Mouse (Mus musculus) stomach, postnatal 0 days (tissue): ENCODE data around the gene Ssmem1. TPM values are rescaled to one million over a fixed set of nuclear protein-coding genes. Genes with fewer than 3 reads are reported as not detected.

ENCODE experiments used
- ATAC-seq: fragments of 200-750 bp; cut with Nextera tagmentation; 2 replicates; pipeline ENCODE4 v1.8.0; 2017; ENCODE audit not compliant: low FRiP score, low TSS enrichment
- DNase-seq: peaks from one replicate; pipeline ENCODE4 v3.0.0-alpha.2; 2016; ENCODE audit warnings: low spot score
- H3K27ac ChIP-seq: fragments of 300-500 bp; sonication (generic); replicated peaks from 2 replicates; pipeline ENCODE4 v1.5.1; 2014; ENCODE audit warnings: mild to moderate bottlenecking, control low read depth
- H3K27me3 ChIP-seq: fragments of 300-500 bp; sonication (generic); 2 replicates; pipeline ENCODE4 v1.6.1; 2014; ENCODE audit warnings: low read length; ENCODE audit not compliant: control insufficient read depth, insufficient read depth
- H3K36me3 ChIP-seq: fragments of 300-500 bp; sonication (generic); 2 replicates; pipeline ENCODE4 v1.6.1; 2014; ENCODE audit warnings: low read length, mixed read lengths; ENCODE audit not compliant: control insufficient read depth, insufficient read depth
- H3K4me1 ChIP-seq: fragments of 300-500 bp; sonication (generic); replicated peaks from 2 replicates; pipeline ENCODE4 v1.6.1; 2014; ENCODE audit warnings: antibody characterized with exemption; ENCODE audit not compliant: control insufficient read depth, insufficient read depth
- H3K4me2 ChIP-seq: fragments of 300-500 bp; sonication (generic); replicated peaks from 2 replicates; pipeline ENCODE4 v1.6.1; 2014; ENCODE audit warnings: low read depth, mild to moderate bottlenecking, control low read depth, moderate library complexity
- H3K4me3 ChIP-seq: fragments of 300-500 bp; sonication (generic); 2 replicates; pipeline ENCODE4 v1.5.1; 2014; ENCODE audit warnings: low read depth, low read length, control low read depth
- H3K9ac ChIP-seq: fragments of 300-500 bp; sonication (generic); 2 replicates; pipeline ENCODE4 v1.6.1; 2014; ENCODE audit warnings: mild to moderate bottlenecking, low read length, control low read depth, mixed read lengths
- H3K9me3 ChIP-seq: fragments of 300-500 bp; sonication (generic); 2 replicates; pipeline ENCODE4 v1.6.1; 2016; ENCODE audit warnings: low read length; ENCODE audit not compliant: control insufficient read depth
- CTCF ChIP-seq: IDR thresholded peaks from 2 replicates; pipeline ENCODE4 v1.5.1; 2016; ENCODE audit warnings: antibody characterized with exemption, low read depth, mild to moderate bottlenecking, moderate library complexity
- EP300 ChIP-seq: optimal IDR thresholded peaks from 2 replicates; pipeline ENCODE3; 2016; ENCODE audit warnings: antibody characterized with exemption
- WGBS: fragments of 180-500 bp; shearing (Covaris S2); extraction: QIAGEN DNeasy Blood & Tissue Kit; methylation state at CpG from one replicate; pipeline ENCODE4 v1.1.7; 2014; 5-methylcytosine and 5-hydroxymethylcytosine counted together
- polyA plus RNA-seq: library from polyadenylated mRNA; unstranded; fragments of >200 nt; fragmentation: Nextera tagmentation; extraction: Ambion mirVana; gene quantifications from 2 replicates; pipeline ENCODE4 v1.2.1, GENCODE M21; 2015

Ssmem1 gene
- polyA plus RNA-seq, 1 experiment from 2014 or later: not detected

DNA sequence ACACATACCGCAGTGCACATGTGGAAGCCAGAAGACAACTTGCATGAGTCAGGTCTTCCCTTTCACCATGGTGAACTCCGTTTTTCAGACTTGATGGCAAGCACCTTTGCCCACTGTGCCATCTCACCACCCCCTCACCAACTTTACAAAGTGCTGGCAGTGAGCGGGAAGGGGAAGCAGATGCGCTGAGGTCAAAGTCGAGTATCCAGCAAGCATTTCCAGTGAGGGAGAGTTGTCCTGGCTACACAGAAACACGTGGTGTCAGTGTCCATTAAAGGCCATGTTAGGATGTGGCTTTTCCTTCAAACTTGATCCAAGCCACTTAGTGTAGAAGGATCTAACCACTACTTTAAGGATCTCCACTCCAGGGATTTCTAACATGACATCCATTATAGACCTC is 31.9 kb upstream of the Ssmem1 start:
- Histone ChIP-seq H3K4me2 (no peak overlapping the region), H3K9ac (no peak overlapping the region), H3K4me3 (no peak overlapping the region), H3K9me3 (no peaks in the 10 kb centered on the region), H3K4me1 (no peaks in the 10 kb centered on the region), H3K27ac (peak overlapping the region; percentile 40; the same call in 1 of the 2 replicates), H3K36me3 (no peaks in the 10 kb centered on the region), H3K27me3 (no peaks in the 10 kb centered on the region)
- TF ChIP-seq EP300: no peak
- no peak for TF ChIP-seq CTCF
- ATAC-seq (no peak), DNase-seq (no peak)
- WGBS: 63% methylated on average over 6 of the region's 6 CpGs

DNA sequence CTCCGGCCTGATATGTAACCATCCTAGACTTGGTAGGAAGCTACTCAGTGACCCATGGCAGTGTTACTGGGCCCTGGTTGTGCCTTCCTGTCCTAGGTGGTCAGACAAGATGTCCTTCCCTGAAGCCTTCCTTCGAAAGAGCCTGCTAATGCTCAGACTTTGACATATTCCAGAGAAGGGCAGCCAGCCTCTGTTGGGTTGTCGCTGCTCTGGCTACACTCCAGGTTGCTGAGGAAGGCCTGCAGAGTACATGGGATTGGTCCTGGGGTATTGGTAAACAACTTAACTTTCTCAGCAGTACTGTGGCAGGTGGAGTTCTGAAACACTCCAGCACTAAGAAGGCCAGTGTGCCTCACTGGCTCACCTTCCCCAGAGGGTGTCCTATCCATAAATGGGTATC is 30.2 kb upstream of the Ssmem1 start:
- no peak overlapping the region for H3K27ac ChIP-seq

DNA sequence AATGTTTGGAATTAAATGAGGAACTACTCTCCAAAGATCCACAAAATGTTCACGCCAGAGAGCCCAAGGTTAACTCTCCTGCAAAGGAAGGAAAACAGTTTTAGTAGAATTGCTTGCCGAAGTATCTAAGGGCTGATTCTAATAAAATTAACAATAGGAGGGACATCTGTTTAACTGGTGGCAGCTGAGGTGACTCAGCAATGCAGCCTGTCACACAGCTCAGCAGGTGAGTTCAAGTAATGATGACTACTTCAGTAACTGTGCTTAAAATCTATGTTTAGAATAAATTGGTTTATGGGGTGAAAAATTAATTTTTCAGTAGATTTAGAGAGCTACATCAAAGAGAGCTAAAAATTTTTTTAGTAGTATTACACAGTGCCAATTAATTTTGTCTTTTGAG is 26.7 kb upstream of the Ssmem1 start:
- no peak overlapping the region for H3K27ac ChIP-seq
- DNase-seq: no peak
- no peak overlapping the region for H3K9ac ChIP-seq
- WGBS: 86% methylated on average over 2 of the region's 2 CpGs
- no peak for ATAC-seq
- no peaks in the 10 kb centered on the region for H3K9me3 ChIP-seq
- no peaks in the 10 kb centered on the region for H3K27me3 ChIP-seq
- no peak overlapping the region for H3K4me3 ChIP-seq
- H3K4me1 ChIP-seq: no peaks in the 10 kb centered on the region
- TF ChIP-seq CTCF (no peak), EP300 (no peak)
- H3K4me2 ChIP-seq: no peak overlapping the region
- H3K36me3 ChIP-seq: peaks cover 16% of the 10 kb centered on the region

More for the DNA sequence above, 30.2 kb upstream of the Ssmem1 start:
- no peak overlapping the region for H3K4me2 ChIP-seq
- H3K27me3 ChIP-seq: no peaks in the 10 kb centered on the region
- H3K9me3 ChIP-seq: no peaks in the 10 kb centered on the region
- ATAC-seq: no peak
- 74% methylated on average over 3 of the region's 3 CpGs for WGBS
- H3K9ac ChIP-seq: no peak overlapping the region
- no peaks in the 10 kb centered on the region for H3K36me3 ChIP-seq
- TF ChIP-seq EP300: no peak
- TF ChIP-seq CTCF: no peak
- no peak overlapping the region for H3K4me3 ChIP-seq
- no peaks in the 10 kb centered on the region for H3K4me1 ChIP-seq
- no peak for DNase-seq

DNA sequence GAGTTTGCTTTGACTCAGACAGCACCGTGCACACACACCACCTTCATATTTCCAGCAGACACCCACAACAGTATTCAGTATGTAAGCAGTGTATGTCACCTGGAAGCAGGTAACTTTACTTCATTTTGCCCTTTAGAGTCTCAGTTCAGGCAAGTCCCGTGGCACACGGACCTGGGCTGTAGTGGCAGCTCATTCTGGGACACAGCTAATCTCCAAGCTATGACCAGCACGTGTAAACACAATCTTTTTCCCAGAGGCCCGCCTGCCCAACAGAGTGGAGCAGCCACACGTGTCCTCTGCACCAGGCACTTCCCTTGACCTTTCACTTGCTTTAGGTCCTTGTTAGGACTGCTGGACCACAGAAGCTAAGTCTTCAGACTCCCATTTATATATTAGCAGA is 23.1 kb upstream of the Ssmem1 start:
- H3K4me3 ChIP-seq: no peak overlapping the region

DNA sequence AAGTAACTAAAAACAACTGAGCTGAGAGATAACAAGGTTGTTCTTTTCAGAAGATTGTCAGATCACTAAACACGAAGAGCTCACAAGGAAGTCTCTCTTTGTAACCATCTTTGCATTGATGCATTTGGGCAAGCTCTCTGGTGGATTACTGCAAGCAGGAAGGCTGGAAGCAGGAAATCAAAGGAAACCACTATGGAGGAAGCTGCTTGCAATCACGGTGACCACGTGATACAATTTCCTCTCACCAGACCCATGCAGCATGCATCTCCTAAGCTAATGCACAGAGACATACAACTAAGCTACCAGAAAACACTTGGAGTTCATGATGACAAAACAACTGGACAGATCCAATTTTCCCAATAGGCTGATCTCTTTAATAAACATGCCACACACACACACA is 10.6 kb upstream of the Ssmem1 start:
- TF ChIP-seq EP300: no peak
- TF ChIP-seq CTCF: no peak
- H3K36me3 ChIP-seq: peaks cover 10% of the 10 kb centered on the region; the same call in 1 of the 2 replicates
- WGBS: 79% methylated on average over 3 of the region's 3 CpGs

More for the DNA sequence above, 23.1 kb upstream of the Ssmem1 start:
- no peaks in the 10 kb centered on the region for H3K27me3 ChIP-seq
- TF ChIP-seq EP300: no peak
- TF ChIP-seq CTCF: no peak
- H3K36me3 ChIP-seq: peaks cover 18% of the 10 kb centered on the region
- no peaks in the 10 kb centered on the region for H3K4me1 ChIP-seq
- ATAC-seq (no peak), DNase-seq (no peak)
- no peak overlapping the region for H3K4me2 ChIP-seq
- H3K27ac ChIP-seq: no peak overlapping the region
- no peak overlapping the region for H3K9ac ChIP-seq
- H3K9me3 ChIP-seq: no peaks in the 10 kb centered on the region
- 77% methylated on average over 6 of the region's 6 CpGs for WGBS

DNA sequence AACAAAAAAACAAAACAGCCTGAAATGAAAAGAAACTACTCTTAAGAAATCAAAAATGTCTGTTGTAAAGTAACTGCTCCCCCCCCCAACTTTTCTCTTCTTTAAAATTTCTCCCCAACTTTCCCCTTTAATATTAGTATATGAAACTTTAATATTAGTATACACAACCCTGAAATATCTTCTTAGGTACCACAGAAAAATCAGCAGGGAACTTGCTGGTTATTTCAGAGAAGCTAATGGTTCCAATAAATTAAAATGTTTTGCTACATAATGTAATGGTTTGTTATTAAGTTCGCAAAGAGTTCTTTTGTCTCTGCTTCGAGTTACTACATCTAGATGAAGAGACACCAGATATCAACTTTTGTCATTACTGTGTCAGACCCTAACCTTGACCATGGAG is 825 bp upstream of the Ssmem1 start:
- Histone ChIP-seq H3K4me2 (peak overlapping the region; percentile 65), H3K27ac (peak overlapping the region; percentile 92), H3K36me3 (peaks cover 3% of the 10 kb centered on the region; the same call in 1 of the 2 replicates), H3K9me3 (no peaks in the 10 kb centered on the region), H3K4me3 (peak overlapping the region; percentile 56), H3K27me3 (no peaks in the 10 kb centered on the region), H3K9ac (peak overlapping the region; percentile 76), H3K4me1 (peaks cover 4% of the 10 kb centered on the region)
- WGBS: 7% methylated on average over 2 of the region's 2 CpGs
- no peak for DNase-seq
- no peak for ATAC-seq
- TF ChIP-seq EP300 (no peak), CTCF (no peak)

More for the DNA sequence above, 10.6 kb upstream of the Ssmem1 start:
- ATAC-seq: no peak
- Histone ChIP-seq H3K9ac (no peak overlapping the region), H3K4me3 (no peak overlapping the region), H3K9me3 (no peaks in the 10 kb centered on the region), H3K27me3 (no peaks in the 10 kb centered on the region), H3K4me1 (no peaks in the 10 kb centered on the region), H3K4me2 (no peak overlapping the region), H3K27ac (no peak overlapping the region)
- DNase-seq: no peak
